Mouse (Mus musculus) bone marrow macrophage, adult 2 months (primary cell): ENCODE data around the gene Dffb.

Experiments
- CTCF ChIP-seq: IDR thresholded peaks from 2 replicates; pipeline ENCODE4 v1.5.1; 2012; ENCODE audit warnings: low read depth, mild to moderate bottlenecking, low read length, moderate library complexity
- POLR2A ChIP-seq: IDR thresholded peaks from 2 replicates; pipeline ENCODE4 v1.6.1; 2012; ENCODE audit warnings: mild to moderate bottlenecking, low read depth, low read length, borderline replicate concordance

DNA sequence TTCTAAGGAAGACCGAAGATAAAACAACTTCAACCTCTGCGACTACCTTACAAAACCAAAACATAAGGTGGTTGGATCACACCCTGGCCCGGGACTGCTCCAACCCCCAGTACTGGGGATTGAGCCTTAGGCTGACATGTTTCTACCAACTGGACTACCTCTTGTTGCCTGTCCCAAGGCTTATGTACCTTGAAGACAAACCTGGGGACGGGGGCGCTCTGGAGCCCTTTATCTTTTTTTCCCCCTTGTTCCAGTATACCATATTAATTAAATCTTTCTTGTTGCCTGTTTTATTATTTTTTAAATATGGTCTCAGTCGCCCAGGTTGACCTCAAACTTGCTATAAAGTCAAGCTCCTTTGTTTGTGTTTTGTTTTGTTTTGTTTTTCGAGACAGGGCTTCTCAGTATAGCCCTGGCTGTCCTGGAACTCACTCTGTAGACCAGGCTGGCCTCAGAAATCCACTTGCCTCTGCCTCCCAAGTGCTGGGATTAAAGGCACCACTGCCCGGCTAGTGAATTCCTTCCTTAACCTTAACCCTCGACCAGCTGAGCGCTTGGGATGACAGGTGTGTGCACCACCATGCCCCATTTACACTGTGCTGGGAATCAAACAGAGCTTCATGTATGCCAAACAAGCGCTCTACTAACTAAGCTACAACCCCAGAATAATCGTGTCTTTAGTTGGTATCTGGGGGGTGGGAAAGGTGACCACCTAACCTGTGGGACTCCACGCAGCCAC is 36.1 kb upstream of the Dffb start:
- TF ChIP-seq CTCF, result no peak
- TF ChIP-seq POLR2A, result no peak
